Mouse (Mus musculus) embryonic facial prominence, embryonic 10.5 days (tissue): ENCODE data around the gene Mdfi. TPM values are rescaled to one million over a fixed set of nuclear protein-coding genes. Genes with fewer than 3 reads are reported as not detected.
A peak's percentile ranks its signal among the peaks of the same experiment; 100 is the strongest.
"Not testable (repeated sequence)": the region's sequence is repeated elsewhere in the genome, so short reads cannot be mapped to it uniquely, and the experiment has no call there.

Experiments
- DNase-seq: peaks from one replicate; pipeline ENCODE4 v3.0.0-alpha.2; 2017; ENCODE audit warnings: low spot score
- H3K27ac ChIP-seq: fragments of 300-500 bp; sonication (generic); replicated peaks from 2 replicates; pipeline ENCODE4 v1.5.1; 2016; ENCODE audit warnings: mild to moderate bottlenecking
- H3K27me3 ChIP-seq: fragments of 300-500 bp; sonication (generic); replicated peaks from 2 replicates; pipeline ENCODE4 v1.6.1; 2016; ENCODE audit warnings: low read depth, mild to moderate bottlenecking; ENCODE audit not compliant: poor library complexity, severe bottlenecking
- H3K36me3 ChIP-seq: fragments of 300-500 bp; sonication (generic); replicated peaks from 2 replicates; pipeline ENCODE4 v1.6.1; 2016; ENCODE audit warnings: mild to moderate bottlenecking, moderate library complexity
- H3K4me1 ChIP-seq: fragments of 300-500 bp; sonication (generic); 2 replicates; pipeline ENCODE4 v1.6.1; 2016
- H3K4me3 ChIP-seq: fragments of 300-500 bp; sonication (generic); 2 replicates; pipeline ENCODE4 v1.5.1; 2016; ENCODE audit warnings: mild to moderate bottlenecking, moderate library complexity
- H3K9me3 ChIP-seq: fragments of 300-500 bp; sonication (generic); 2 replicates; pipeline ENCODE4 v1.6.1; 2016; ENCODE audit warnings: mild to moderate bottlenecking
- WGBS: fragments of 180-500 bp; shearing (Covaris S2); methylation state at CpG from one replicate; pipeline ENCODE4 v1.1.7; 2016; 5-methylcytosine and 5-hydroxymethylcytosine counted together
- polyA plus RNA-seq: library from polyadenylated mRNA; unstranded; fragments of >200 nt; fragmentation: Nextera tagmentation; extraction: Ambion mirVana; gene quantifications from 2 replicates; pipeline ENCODE4 v1.2.1, GENCODE M21; 2016

Mdfi gene
- polyA plus RNA-seq, 1 experiment from 2014 or later = 25.1 TPM

GRCm38 (mm10) chr17:47863437-47863836 lies 28.9 kb upstream of the Mdfi start:
- H3K27me3 ChIP-seq = no peaks in the 10 kb centered on the region

DNA sequence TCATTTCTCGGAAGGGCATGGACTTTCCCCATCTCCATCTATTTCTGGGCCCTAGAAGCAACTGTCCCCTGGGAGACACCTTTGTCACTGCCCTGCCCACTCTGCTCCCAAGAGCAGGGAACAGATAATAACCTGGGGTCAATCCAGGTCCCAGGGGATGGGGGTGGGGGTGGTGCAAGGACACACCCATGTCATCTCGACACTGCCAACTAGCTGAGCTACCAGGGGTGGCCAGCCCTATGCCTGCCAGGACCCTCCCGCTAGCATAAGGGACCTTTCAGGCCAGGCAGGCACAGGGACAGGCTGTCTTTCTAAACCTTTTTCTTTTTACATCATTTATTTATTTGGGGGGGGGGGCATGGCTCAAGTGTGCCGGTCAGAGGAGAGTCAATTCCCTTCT lies 28.5 kb upstream of the Mdfi start:
- H3K9me3 ChIP-seq = no peaks in the 10 kb centered on the region; the same call in 1 of the 2 replicates
- H3K36me3 ChIP-seq = peaks cover 23% of the 10 kb centered on the region
- peaks cover 51% of the 10 kb centered on the region for H3K4me1 ChIP-seq
- peak overlapping the region; percentile 73 for H3K27ac ChIP-seq
- no peak overlapping the region for H3K4me3 ChIP-seq
- no peak for DNase-seq
- H3K27me3 ChIP-seq = no peaks in the 10 kb centered on the region
- 58% methylated on average over 4 of the region's 4 CpGs for WGBS

More at GRCm38 (mm10) chr17:47863437-47863836, 28.9 kb upstream of the Mdfi start:
- peaks cover 27% of the 10 kb centered on the region for H3K36me3 ChIP-seq
- DNase-seq = peak; percentile 67
- no peak overlapping the region for H3K4me3 ChIP-seq
- no peaks in the 10 kb centered on the region for H3K9me3 ChIP-seq
- 11% methylated on average over 11 of the region's 11 CpGs for WGBS
- peak overlapping the region; percentile 73 for H3K27ac ChIP-seq
- peaks cover 55% of the 10 kb centered on the region for H3K4me1 ChIP-seq

GRCm38 (mm10) chr17:47855544-47855943 lies 21.1 kb upstream of the Mdfi start:
- peaks cover 18% of the 10 kb centered on the region for H3K4me1 ChIP-seq
- no peak for DNase-seq
- 79% methylated on average over 4 of the region's 4 CpGs for WGBS
- H3K36me3 ChIP-seq = no peaks in the 10 kb centered on the region
- H3K4me3 ChIP-seq = no peak overlapping the region
- H3K27me3 ChIP-seq = peaks cover 20% of the 10 kb centered on the region
- H3K9me3 ChIP-seq = peaks cover 6% of the 10 kb centered on the region; the same call in 1 of the 2 replicates
- no peak overlapping the region for H3K27ac ChIP-seq

DNA sequence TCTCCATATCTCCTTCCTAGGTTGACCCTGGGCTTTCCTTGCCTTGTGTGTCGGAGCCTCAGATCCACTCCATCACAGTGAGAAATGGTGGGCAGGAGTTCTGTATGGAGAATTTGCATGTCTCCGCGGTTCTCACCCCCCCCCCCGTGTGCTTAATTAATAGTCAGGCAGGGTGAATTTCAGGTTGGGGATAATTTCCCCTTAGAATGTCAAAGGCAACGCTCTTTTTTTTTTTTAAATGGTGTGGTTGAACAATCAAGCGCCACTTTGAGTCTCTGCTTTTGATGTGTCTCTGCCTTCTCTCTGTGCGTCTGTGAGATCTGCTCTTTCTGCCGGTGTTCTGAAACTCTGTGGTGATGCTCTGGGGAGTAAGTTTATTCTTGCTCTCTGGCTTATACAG lies 20.4 kb upstream of the Mdfi start:
- H3K4me1 ChIP-seq = peaks cover 13% of the 10 kb centered on the region
- no peak overlapping the region for H3K27ac ChIP-seq
- H3K27me3 ChIP-seq = peaks cover 20% of the 10 kb centered on the region
- peaks cover 6% of the 10 kb centered on the region; the same call in 1 of the 2 replicates for H3K9me3 ChIP-seq
- no peaks in the 10 kb centered on the region for H3K36me3 ChIP-seq
- no peak for DNase-seq
- 84% methylated on average over 8 of the region's 8 CpGs for WGBS
- no peak overlapping the region for H3K4me3 ChIP-seq

GRCm38 (mm10) chr17:47853760-47854159 lies 19.3 kb upstream of the Mdfi start:
- Histone ChIP-seq H3K4me3 (no peak overlapping the region), H3K27me3 (peaks cover 20% of the 10 kb centered on the region), H3K4me1 (peaks cover 18% of the 10 kb centered on the region), H3K9me3 (peaks cover 6% of the 10 kb centered on the region; the same call in 1 of the 2 replicates), H3K27ac (no peak overlapping the region), H3K36me3 (no peaks in the 10 kb centered on the region)
- 89% methylated on average over 4 of the region's 4 CpGs for WGBS
- no peak for DNase-seq

GRCm38 (mm10) chr17:47853336-47853735 lies 18.8 kb upstream of the Mdfi start:
- no peak for DNase-seq
- Histone ChIP-seq H3K9me3 (peaks cover 6% of the 10 kb centered on the region; the same call in 1 of the 2 replicates), H3K4me1 (peaks cover 18% of the 10 kb centered on the region), H3K27me3 (peaks cover 20% of the 10 kb centered on the region), H3K4me3 (no peak overlapping the region), H3K36me3 (no peaks in the 10 kb centered on the region), H3K27ac (no peak overlapping the region)
- WGBS = 92% methylated on average over 3 of the region's 4 CpGs

- Histone ChIP-seq H3K4me3 (peak overlapping the region; percentile 45), H3K27ac (peak overlapping the region; percentile 72), H3K4me1 (peaks cover 18% of the 10 kb centered on the region), H3K27me3 (peaks cover 20% of the 10 kb centered on the region)
- WGBS = 15% methylated on average over 22 of the region's 22 CpGs
- H3K9me3 ChIP-seq, H3K36me3 ChIP-seq: not testable (repeated sequence)
- peak; percentile 60 for DNase-seq
Measured at GRCm38 (mm10) chr17:47851798-47852360, 17.4 kb upstream of the Mdfi start.

DNA sequence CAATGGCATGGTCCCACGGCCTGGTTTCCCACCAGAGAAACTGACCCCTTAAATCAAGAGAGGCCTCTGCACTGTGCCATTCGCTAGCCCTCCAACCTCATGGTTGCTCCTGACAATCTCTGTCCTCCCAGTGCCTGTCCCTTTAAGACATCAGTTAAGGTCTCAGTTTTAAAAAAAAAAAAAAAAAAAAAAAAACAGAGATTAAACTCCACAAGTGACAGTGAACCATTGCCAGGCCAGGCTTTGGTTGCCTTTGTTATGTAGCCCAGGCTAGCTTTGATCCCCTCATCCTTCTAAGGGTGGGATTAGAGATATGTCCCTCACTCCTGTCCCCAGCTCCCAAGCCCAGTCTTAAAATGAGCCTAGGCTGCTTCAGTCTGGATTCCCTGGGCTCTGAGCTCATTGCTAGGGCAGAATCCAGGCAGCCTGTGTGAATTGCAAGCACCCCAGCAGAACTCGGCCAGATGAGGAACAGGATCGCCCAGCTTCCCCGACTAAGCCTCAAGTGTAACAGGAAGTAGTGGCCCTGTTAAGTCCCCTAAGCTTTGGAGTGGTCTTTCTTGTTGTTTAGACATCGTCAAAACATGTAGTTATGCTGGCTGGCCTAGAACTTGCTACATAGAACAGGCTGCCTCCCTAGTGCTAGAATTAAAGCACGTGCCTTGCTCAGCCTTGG lies 16.3 kb upstream of the Mdfi start:
- H3K27me3 ChIP-seq = peaks cover 20% of the 10 kb centered on the region
- peaks cover 18% of the 10 kb centered on the region for H3K4me1 ChIP-seq
- no peak for DNase-seq
- WGBS = 84% methylated on average over 7 of the region's 7 CpGs
- no peaks in the 10 kb centered on the region for H3K36me3 ChIP-seq
- H3K4me3 ChIP-seq = no peak overlapping the region
- H3K27ac ChIP-seq = peak overlapping the region; percentile 55; the same call in 1 of the 2 replicates
- peaks cover 3% of the 10 kb centered on the region; the same call in 1 of the 2 replicates for H3K9me3 ChIP-seq

DNA sequence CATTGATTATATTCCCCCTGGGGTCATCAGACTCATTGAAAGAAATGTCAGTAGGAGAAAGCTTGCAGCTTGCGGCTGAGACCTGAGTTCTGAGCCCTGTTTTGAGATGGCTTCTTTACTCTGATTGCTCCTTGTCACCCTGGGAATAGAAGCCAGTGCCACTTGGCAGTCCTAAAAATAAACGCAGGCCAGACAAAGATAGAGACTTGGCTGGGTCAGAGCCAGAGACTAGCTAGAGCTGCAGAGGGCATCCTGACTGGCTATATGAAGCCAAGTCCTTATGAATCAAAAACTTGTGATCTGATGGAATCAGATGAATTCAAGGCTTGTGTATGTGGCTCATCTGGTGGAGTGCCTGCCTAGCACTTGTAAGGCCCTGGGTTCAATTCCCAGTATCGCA lies 15.5 kb upstream of the Mdfi start:
- H3K9me3 ChIP-seq = no peaks in the 10 kb centered on the region
- no peak overlapping the region for H3K27ac ChIP-seq
- peaks cover 18% of the 10 kb centered on the region for H3K4me1 ChIP-seq
- peaks cover 20% of the 10 kb centered on the region for H3K27me3 ChIP-seq
- H3K4me3 ChIP-seq = no peak overlapping the region
- H3K36me3 ChIP-seq = no peaks in the 10 kb centered on the region
- 85% methylated on average over 3 of the region's 3 CpGs for WGBS
- no peak for DNase-seq

- H3K27ac ChIP-seq = no peak overlapping the region
- peaks cover 18% of the 10 kb centered on the region for H3K4me1 ChIP-seq
- H3K4me3 ChIP-seq = no peak overlapping the region
- H3K27me3 ChIP-seq = peaks cover 20% of the 10 kb centered on the region
- H3K9me3 ChIP-seq = peaks cover 4% of the 10 kb centered on the region; the same call in 1 of the 2 replicates
- WGBS = 82% methylated on average over 6 of the region's 6 CpGs
- H3K36me3 ChIP-seq = no peaks in the 10 kb centered on the region
- DNase-seq = no peak
Measured at GRCm38 (mm10) chr17:47847985-47848384, 13.5 kb upstream of the Mdfi start.

DNA sequence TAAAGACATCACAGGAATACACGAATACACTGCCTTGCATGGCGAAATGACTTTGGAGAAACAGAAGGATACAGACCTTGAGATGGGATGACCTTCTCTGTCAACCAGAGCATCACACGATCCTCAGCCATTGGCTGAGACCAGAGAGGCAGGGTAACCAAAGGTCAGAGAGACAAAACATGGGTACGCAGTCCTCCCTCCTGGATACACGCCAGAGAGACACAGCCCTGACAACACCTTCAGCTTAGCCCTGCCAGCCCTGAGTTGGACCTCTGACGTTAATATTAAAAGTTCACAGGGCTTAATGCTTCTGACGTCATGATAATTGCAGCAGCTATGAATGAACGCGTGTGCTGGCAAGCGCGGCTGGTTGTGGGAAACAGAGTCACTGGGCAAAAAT lies 11.1 kb upstream of the Mdfi start:
- WGBS = 88% methylated on average over 11 of the region's 11 CpGs
- Histone ChIP-seq H3K4me1 (peaks cover 11% of the 10 kb centered on the region), H3K27ac (no peak overlapping the region), H3K9me3 (peaks cover 4% of the 10 kb centered on the region; the same call in 1 of the 2 replicates), H3K4me3 (no peak overlapping the region), H3K36me3 (no peaks in the 10 kb centered on the region), H3K27me3 (no peaks in the 10 kb centered on the region)
- DNase-seq = no peak

- H3K36me3 ChIP-seq = no peaks in the 10 kb centered on the region
- WGBS = 93% methylated on average over 3 of the region's 3 CpGs
- no peak overlapping the region for H3K27ac ChIP-seq
- H3K4me1 ChIP-seq = peaks cover 7% of the 10 kb centered on the region
- DNase-seq = no peak
- H3K9me3 ChIP-seq = peaks cover 4% of the 10 kb centered on the region; the same call in 1 of the 2 replicates
- no peak overlapping the region for H3K4me3 ChIP-seq
- no peaks in the 10 kb centered on the region for H3K27me3 ChIP-seq
Measured at GRCm38 (mm10) chr17:47843465-47843864, 9.0 kb upstream of the Mdfi start.
